Mouse (Mus musculus) neural tube, embryonic 10.5 days (tissue): ENCODE data around the gene Lgals9.

Experiments used
- DNase-seq: peaks from one replicate; pipeline ENCODE4 v3.0.0-alpha.2; 2017; ENCODE audit warnings: low spot score; ENCODE audit errors: extremely low spot score

Gene Lgals9

DNA sequence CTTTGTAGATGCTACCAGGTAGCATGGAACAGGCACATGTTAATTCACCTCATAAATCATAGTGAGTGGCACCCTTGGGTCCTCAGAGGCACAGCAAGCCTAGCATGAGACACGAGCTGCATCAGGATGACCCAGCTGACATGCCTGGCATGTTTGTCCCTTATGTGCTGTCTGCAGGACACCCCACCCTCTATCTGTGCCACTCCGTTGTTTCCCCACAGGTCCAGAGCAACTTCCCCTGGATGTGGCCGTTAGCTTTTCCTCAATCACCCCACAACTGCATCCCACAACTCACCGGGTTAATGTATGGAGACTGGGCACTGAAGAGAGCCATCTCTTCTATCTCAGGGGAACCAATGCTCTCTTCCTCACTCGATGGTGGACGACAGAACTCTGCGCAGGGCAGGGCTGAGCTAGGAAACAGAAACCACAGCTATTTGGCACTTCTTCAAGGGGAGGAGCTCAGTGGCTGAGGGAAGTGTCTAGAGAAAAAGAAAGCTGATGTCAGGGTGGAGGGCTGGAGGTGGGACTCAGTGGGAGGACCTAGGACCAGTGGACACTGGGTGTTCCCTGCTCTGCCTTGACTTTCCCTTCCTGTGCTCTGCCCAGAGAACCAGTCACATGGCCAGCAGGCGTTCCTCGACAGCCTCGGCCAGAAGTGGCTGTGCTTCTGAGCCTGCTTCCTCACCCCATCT is at the start of gene Lgals9:
Gene Lgals9 (minus strand): TSS at position 464 of the 695 bp plus-strand sequence.
- no peak for DNase-seq

DNA sequence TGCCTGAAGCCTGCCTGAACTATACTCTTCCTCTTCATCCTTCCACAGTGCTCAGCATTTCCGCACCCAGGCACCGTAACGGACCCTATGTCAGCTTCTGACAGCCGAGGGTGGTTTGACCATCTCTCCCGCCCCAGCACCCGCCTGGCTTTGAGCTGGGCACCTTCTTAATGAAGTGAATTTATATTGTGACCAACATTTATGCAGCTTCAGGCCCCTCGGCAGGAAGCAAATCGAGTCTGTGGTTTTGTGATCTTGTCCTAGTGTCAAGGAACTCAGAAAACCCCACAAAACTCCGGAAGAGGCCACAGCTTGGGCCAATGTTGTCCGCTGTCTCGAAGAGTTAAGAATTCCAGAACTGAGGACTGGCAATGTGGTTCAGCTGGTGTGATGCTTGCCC is 48.9 kb upstream of the Lgals9 start:
- no peak for DNase-seq

DNA sequence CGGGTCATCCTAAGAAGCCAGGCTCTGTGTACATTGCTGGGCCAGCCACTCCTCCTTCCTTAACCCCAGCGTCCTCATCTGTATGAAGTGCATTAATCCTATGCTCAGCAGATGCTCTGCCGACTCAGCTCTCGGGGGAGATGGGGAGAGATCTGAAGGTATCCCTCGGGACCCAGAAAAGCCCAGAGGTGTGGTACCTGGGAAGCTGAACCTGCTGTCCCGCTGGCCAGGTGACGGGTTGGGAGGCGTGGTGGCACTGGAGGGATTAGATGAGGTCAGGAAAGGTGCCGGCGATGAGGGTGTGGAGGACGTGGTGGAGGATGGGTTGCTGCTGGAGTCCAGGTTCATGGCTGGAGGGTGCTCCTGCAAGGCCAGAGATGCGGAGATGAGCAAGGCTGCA is 48.3 kb upstream of the Lgals9 start:
- no peak for DNase-seq

DNA sequence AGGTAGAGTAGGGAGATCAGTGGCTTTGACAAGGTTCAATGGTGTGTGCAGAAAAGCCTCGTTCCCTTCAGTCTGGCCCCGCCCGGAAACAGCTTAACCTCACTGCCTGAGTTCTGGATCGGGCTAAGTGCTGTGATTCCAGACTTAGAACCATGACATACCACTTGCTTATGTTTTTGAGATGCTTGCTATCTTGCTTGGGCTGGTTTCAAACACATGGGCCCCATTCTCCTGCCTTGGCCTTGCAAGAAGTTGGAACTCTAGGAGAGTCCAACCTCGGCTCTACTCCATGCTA is 46.7 kb upstream of the Lgals9 start:
- no peak for DNase-seq

DNA sequence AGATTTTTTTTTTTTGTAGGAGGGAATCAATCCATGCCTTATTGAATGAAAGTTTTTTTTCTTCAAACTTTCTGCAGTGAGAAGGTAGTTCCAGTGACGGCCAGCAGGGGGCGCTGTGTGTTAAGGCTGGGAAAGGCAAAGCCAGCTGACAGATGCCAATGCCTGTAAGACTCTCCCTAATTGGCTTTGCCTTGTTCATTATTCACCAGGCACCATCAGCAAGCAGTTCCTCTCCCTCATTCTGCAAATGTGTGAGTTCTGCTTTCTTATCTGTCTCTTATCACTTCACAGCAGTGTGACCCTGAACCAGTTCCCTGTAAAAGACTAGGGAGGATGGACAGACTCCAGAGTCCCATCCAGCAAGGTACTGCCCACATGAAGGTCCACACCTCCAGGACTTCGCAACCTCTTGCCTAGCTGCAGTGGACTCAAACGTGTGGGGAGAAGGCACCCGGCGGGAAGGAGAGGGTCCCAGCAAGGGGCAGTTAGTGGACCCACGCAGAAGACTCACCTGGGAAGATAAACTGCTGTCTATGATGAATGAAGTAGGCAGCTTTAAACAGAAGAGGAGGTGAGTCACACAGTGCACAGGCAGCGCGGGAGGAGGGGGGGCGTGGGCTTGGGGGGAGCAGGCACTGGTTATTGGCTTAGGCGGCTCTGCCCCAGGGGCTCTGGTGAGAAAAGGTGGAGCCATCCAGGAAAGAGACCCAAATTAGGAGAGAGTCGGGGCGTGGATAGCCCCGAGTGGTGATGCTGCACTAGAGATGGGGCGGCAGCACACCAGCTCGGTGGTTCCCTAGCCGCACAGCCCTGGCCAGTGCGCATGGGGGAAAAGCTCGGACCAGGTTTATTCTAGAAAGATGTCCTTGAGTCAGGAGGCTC is 46.1 kb upstream of the Lgals9 start:
- peak; percentile 86 for DNase-seq

DNA sequence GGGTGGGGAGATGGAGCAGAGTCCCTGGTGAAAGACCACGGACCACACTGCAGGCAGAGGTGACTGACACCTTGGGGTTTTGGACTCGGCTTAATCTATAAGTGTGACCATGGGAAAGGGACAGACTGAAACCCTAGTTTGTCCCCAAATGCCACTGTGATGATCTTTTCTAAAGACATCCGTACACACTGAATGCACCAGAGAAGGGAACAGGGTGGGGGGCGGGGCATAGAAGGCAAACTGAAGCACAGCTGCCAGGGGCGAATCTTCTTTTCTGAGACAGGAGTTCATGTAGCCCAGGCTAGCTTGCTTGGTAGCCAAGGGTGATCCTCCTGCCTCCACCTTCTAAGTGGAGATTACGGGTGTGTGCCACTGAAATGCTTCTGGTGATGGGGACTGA is 39.0 kb upstream of the Lgals9 start:
- no peak for DNase-seq

DNA sequence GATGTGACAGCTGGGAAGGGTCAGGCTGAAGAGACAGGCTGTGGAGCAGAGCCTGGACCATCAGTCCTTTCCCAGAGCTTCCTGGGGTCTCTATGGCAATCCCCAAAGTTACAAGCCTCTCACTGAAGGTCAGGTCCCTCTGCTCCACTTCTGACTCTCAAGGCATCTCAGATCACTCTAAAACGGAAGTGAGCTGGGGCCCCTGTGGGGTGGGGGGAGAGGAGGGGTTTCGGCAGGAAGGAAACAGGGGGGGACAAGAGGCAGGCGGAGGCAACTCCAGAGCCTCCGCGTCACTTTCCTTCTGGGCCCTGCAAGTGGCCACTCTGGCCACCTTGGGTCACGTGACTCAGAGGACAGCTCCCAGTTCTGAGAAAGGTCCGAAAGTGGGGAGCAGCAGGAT is 38.6 kb upstream of the Lgals9 start:
- DNase-seq = peak; percentile 39

DNA sequence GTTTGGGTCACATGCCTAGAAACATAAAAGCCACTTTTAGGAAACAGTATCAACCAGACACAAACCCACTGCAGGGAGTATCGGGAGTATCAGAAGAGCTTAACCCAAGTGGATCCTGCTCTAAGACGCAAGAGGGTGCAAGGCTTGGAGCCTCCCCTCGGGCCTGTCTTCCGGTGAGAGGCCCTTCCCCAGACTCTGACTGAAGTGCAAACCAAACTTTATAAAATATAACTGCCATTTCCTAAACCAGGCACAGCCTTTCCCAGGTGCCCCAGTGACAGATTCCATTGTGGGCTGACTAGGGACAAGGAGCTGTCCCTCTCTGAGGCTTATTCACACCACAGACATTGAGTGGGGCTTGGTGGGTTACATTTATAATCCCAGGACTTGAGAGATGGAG is 38.1 kb upstream of the Lgals9 start:
- DNase-seq = no peak

DNA sequence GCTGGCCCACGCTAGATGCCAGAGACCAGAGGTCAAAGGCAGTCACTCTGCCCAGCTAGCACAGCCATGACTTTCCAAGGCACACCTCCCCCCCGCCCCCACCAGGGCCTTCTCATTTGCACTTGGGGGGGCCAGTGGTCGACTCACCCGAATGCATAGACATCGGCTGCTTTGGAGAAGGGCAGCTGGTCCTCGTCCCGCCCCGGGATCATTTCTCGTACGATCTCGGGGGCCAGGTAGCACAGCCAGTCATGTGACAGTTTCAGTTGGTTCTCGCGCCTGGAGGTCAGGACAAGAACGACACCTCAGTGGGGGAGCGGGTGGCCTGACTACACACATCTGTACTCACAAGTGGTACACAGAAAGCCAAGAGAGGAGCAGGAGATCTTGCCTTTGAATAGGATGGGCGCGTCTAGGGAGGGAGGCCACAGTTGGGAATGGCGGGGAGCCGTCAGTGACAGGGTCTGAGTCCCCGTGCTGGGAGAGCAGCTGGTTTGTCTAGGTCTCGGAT is 35.8 kb upstream of the Lgals9 start:
- DNase-seq = no peak

DNA sequence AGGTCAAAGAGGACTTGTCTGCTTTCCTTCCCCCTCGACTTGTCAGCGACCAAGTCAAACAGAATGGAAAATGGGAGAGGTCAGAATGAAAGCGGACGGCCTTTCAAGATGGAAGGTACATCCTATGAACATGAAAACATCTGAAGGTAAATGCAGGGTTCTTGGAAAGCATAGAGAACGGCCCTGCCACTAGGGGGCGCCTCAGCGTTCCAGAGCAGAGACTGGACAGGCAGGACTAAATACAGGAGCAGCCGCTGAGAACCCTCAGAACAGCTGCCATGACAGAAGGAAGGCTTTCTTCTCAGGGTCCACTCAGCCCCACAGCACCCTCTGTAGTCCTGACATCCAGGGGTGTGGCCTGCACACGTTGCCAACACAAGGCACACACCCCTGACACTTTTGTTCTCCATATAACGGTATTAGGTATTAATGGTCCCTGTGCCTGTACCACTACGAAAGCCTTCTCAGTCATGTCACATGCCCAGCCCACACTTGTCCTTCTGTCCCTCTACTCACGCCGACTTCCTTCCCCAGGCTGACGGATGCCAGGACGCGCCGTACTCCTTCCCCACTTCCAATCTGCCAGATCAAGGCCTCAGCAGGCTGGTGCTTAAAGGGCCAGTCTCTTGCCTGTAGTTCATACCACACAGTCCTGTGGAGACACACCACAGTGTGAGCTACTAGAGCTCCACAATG is 35.2 kb upstream of the Lgals9 start:
- DNase-seq = no peak

DNA sequence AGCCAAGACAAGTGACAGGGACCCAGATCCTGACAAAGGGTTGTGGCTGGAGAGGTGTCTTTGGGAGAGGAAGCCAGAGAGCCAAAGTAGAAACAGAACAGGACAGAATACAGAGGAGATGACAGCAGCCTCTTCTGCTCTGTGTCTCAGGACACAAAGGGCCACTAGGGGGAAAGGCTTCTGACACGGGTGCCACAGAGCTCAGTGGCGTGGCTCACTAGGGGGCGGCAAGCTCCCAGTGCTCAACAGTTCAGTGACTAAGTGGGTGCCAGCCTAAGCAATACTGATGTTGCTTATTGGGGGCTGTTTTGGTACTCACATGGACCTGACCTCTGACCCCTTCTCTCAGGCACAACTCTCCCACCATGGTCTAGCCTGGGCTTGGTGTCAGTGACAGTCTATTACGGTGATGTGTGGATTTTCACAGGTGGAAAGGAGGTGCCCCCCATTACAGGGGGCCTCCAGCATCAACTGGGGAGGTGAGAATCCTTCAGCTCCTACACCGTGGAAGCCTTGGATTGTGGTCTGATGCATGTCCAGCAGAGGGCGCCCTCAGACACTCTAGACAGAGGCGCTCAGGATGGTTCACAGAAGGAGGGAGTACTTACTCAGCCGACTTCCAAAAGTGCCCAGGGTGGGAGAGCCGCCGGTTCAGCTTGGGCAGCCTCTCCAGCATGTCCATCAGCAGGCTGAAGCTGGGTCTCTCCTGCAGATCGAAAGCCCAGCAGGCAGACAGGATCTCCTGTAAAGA is 34.4 kb upstream of the Lgals9 start:
- peak; percentile 69 for DNase-seq

DNA sequence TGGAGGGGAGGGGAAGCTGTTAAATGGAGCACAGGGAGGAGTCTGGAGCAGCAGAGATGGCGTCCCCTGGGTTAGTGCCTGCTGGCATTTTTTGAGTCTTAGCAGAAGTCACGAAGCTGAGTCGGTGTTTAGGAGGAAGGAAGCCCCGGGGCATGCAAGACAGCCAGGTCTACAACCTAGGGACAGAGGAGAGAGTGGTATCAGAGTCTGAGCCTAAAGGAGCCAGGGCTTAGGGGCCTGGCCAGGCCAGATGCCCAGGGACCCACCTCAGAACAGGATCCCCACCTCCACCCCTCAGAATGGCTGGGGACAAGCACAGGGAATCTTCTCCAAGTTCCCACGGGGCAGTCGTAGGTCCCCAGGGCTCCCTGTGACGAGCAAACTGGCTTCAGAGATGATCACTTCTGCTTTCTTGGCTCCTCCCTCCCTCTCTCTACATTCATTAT is 32.4 kb upstream of the Lgals9 start:
- no peak for DNase-seq

DNA sequence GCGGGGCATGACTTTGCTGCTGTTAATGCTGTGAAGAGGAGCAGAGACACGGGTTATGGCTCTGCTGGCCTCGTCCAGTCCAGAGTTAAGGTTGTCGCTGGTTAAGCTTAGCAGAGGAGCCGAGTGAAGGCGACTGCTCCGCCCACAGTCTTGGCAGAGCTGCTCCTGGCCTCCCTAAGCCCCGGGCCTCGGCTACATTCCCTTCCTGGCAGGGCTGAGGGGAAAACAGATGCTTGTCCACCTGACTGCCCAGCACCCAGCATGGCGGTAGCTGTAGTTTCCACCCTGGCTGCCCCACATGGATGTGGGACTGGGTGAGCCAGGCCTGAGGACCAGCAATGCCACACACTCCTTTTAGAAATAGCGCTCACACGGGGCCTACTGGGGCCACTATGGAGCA is 31.5 kb upstream of the Lgals9 start:
- DNase-seq = no peak

DNA sequence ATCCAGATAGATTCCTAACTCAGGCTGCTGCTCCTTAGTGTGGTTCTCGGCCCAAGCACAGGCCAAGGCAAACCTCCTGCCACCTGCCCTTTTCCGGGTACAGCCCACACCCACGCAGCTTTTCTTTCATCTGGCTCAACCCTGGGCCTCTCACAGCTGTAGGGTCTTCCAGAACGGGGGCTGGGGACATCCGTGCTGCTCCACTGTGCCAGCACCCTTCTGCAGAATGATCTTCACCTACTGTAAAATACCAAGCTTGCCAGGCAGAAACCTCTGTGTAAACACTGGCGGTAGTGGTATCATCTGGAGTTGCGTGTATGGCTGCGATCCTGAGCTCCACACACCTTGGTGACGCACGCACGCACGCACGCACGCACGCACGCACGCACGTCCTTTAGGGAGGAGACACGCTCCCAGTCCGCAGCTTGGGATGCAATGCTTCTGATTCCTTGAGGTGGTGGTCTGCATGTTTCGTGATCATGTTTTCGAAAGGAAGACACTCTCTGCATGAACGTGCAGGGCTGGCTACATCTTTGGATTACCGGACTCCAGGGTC is 31.0 kb upstream of the Lgals9 start:
- DNase-seq = no peak

DNA sequence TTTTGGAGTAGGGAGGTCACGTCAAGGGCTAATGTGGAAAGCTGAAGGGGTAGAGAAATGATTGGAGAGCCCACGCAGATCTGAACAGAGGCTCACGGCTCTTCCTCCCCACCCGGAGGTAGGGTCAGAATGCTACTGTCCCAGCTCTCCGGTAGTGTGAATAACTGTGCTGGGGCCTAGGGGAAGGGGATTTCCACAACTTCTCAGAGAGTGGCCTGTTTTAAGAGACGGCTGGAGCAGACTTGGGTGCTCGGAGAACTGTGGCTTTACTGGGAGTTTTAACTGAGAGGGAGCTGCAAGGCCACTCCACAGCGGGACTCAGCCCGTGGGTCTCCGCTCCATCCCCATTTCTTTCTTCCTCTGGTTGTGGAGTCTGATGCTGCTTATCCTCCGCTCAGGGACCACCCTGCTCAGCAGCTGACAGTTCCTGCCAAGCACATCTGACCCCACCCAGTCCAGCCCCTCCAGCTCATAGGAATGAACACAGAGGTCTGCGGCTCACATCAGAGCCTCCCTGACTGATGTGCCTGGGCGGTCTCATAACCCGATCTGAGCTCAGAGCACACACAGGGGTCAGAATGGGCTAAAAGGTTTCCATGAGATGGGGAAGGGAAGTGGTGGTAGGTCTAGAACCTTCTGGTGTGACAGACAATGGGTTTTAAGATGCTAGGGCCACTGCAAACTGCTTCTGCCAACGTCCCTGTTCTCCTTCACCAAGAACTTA is 30.0 kb upstream of the Lgals9 start:
- DNase-seq = no peak

DNA sequence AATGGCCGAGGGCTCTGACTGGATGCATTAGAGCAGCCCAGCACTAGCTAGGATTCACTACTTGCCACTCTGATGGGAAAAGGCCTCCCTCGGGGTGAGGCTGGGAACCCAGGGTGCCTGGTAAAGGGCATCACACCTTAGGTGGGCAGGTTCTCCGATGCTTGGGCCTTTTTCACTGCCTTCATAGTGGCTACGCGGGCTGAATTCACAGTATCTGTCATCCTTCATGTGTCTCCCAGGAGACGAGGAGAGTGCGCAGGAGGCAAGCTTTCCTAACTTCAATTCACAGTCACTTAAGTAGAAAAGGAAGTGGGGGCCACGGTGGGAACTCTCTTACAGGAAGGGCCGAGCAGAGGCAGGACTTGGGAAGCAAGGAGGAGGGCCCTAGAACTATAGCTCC is 29.1 kb upstream of the Lgals9 start:
- no peak for DNase-seq

DNA sequence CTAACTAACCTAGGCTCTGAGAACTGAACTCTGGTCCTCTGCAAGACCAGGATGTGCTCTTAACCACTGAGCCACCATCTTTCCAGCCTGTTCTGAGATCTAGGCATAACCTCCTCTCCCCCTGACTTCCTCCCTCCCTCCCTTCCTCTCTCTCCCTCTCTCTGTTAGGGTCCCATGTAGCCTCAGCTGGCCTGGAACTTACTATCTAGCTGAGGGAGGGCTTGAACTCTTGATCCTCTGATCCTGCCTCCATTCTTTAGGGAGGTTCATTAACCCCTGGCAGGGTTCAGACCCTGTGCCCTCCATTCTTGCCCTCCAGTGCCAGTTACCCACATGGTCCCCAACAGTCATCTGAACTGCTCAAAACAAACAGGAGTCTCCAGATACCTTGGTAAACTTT is 28.3 kb upstream of the Lgals9 start:
- no peak for DNase-seq

DNA sequence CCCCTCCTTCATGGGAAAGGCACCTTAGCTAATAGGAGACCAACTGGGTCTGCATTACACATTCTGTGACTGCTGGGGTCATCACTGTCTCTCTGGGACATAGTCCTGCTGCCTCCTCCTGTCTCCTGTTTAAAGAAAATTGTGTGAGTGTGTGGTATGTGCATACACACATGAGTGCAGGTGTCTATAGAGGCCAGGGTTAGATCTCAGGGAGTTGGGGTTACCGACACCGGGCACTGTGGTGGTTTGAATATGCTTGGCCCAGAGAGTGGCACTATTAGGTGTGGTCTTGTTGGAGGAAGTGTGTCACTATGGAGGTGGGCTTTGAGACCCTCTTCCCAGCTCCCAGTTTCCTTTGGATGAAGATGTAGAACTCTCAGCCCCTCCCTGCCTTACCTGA is 27.8 kb upstream of the Lgals9 start:
- DNase-seq = no peak

DNA sequence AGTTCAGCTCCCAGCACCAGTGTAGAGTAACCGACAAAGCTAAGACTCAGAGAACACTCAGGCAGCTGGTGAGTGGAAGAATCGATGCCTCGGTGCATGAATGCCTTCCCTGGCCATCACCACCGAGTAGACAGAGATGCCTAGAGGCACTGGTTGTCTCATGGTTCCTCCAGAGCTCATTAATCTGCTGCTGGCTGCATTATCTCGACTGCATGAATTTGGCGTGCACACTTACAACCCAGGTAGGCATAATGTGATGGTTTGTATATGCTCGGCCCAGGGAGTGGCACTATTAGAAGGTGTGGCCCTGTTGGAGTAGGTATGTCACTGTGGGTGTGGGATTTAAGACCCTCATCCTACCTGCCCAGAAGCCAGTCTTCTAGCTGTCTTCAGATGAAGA is 24.1 kb upstream of the Lgals9 start:
- DNase-seq = no peak

DNA sequence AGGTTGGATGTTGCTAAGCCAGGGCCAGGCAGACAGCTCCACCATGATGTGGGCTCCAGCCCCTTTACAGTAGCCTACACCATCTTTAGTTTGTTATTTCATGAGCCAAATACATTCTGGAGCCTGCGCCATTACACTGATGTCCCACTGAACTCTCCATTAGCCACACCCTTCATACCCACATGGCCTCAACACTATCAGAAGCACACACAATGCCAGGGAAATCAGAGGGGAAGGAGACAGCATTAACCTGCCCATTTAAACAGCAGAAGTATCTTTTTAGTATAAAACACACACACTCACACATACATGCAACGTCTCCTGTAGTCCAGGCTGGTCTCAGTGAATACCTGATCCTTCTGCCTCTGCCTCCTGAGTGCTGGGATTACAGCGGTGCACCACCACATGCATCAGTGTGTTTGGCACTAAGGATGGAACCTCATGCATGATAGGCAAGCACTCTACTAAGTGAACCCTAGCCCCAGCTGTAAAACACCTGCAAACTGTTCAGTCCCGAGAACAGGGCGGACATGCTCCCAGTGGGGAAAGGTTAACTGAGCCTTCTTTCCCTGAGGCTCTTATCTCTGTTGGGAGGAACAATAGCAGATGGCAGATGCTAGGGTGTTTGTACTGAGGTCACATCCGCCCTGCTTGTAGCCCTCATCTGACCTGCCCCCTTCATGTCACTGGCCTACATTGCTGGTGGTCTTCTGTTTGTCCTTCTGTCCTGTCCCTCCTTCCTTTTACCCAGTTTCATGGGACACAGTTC is 23.4 kb upstream of the Lgals9 start:
- DNase-seq = no peak
